Mouse (Mus musculus): ENCODE results near the gene Cpm.
A peak's percentile ranks its signal among the peaks of the same experiment; 100 is the strongest.

Cpm gene

DNA sequence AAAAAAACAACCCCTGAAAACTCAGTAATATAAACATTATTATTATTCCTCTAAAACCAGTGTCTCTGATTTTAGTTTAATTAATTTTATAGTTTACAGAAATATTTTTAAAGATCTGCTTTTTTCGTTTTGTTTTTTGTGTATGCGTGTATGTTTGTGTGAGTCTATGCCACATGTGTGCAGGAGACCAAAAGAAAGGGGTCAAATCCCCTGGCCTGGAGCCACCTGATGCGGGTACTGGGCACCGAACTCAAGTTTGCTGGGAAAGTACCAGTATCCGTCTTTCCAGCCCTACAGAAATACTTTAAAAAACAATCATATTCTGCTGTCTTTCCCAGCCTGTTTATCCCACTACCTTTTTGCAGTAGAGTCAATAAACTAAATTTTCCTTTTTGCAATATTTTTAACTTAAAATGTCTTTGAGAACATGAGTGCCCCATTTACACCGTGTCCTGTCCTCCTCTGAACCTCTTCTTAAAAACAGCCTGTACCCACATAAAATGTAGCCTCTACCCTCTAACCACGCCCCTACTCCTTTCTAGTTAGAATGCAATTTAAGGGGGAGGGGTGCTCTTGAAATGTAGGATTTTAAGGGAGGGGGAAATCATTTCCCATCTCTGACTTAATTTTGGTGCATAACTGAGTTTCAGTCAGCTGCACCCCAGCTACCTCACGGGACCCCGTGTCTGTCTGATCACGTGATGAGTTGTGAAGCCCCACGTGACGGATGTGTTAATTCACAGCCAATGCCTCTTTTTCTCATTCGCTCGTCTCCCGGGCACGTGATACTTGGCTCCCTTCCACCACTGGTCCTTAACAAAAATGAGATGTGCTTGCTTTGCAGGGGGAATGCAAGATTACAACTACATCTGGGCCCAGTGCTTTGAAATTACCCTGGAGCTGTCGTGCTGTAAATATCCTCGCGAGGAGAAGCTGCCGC is 46.1 kb downstream of the Cpm start:
- DNase-seq (ENCODE audit: low read depth, low spot score): peak; percentile 94

DNA sequence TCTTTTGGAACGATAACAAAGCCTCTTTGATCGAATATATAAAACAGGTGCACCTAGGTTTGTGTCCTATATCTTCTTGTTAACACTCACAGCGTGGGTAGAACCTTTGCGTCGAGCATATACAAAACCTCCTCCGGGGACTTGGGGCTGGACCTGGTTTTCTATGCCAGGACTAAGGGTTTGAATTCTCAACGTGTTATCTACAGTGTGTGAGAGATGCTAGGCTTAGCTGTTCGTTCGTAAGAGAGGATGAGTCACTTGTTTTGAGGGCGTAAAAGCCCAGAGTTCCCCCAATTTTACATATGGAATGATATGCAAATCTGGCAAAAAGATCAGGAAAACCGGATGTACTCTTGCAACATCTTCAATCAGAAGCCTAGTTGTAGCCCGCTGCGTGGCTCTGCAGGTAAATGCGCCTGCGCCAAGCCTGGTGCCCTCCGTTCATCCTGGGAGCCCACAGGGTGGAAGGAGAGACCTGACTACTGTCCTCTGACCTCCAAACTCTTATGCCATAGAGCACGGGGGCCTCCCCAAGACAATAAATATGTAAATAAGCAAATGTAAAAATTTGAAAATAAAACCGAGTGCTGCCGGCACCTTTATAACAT is 46.8 kb downstream of the Cpm start:
- peak; percentile 28 for DNase-seq (ENCODE audit: low read depth, low spot score)

DNA sequence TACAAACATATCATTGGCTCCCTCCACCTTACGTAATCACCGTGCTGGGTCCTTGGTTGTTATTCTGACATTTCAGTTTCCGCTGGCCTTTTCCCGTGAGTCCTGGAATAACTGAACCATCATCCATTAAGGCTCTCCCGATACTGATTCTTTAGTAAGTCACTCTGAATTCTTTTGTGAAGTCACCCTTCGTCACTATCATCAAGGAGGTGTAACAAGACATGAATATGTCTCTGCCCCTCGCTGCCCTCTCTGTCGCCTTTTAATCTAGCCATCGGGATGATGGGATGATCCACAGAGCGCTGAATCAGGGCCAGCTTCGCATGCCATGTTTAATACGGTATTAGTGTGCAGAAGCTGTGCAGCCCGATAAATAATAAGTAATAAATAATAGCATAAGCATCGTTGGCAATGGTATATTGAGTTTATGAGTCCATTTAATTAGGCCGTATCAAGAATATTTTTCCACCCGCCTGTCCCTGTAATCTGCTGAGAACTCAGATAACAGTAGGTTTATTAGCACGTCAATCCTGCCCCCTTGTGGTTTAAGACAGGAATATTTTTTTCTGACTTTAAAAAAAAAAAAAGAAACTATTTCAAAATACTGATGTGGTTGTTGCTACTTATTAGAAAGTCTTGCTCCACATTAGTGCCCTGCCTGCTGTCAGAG is 47.5 kb downstream of the Cpm start:
- DNase-seq (ENCODE audit: low read depth, low spot score): peak; percentile 52

DNA sequence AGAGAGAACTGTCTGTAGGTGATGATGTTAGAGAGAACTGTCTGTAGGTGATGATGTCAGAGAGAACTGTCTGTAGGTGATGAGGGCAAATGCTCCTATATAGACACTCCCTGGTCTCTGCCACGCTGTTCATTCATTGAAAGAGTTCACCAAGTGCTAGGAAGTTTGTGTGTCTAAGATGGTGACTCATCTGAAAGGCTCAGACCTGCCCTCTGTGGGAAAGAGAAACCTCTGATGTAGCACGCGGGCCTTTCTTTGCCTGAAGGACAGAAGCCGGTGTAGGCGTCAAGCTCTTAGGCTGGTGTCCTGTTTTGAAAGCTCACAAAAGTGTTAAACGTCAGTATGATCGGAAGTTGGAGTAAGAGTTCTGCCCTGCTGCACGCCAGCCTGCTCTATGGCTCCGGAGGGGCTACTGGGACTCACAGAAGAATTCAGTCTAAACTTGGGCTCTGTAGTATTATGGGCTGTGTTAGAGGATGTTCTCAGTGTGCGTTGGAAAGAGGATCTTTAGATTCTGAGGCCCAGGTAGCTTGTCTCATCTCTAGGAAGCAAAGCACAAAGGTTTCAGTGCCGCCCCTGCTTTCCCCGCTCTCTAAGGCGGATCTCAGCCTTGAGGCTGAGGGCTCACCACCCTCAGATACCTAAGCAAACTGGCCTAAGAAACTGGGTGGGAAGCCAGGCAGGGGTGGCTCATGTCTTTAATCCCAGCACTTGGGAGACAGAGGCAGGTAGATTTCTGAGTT is 48.4 kb downstream of the Cpm start:
- DNase-seq (ENCODE audit: low read depth, low spot score): no peak

DNA sequence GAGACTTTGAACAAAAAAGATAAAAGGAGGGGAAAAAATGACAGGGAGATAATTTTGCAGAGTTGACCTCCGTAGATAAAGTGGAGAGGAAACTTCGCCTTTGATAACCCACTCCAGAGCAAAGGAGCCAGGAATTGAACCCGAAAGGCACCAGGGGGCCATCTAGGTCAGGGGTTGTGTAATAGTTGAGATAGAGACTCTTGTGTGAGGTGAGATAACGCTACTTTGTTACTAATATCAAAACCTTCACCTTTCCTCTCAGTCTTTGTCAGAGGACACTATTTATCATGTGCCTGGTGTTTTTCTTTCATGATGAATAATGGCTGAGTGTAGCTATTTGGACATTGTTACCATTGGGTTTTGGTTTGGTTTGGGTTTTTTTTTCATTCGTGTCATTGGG is 49.1 kb downstream of the Cpm start:
- DNase-seq (ENCODE audit: low read depth, low spot score): no peak

DNA sequence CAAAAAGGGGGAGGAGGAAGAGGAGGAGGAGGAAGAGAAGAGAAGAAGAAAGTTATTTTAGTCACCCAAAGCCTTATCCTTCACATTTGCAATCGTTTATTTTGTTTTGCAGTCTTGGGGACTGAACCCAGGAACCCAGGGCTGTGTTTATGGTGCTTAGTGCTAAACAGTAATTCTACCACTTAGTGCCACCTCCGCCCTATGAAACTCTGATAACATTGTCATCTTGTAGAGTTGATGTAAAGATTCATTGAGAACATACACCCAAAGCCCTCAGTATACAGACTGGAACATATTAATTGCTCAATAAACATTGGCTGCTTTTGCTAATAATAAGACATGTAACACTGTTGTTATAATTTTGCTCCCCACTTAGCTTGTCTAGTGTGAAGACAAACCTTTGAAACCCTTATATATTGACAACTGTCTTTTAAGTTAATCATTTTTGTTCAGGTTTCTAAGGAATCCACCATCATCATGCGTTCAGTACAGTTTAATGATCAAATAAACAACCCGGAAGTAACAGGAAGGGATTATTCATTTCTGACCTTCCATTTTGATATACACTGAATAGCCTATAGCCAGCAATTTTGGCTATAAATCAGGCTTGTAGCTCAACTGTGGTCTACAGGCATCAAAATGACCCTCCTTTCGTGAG is 49.9 kb downstream of the Cpm start:
- DNase-seq (ENCODE audit: low read depth, low spot score): no peak

DNA sequence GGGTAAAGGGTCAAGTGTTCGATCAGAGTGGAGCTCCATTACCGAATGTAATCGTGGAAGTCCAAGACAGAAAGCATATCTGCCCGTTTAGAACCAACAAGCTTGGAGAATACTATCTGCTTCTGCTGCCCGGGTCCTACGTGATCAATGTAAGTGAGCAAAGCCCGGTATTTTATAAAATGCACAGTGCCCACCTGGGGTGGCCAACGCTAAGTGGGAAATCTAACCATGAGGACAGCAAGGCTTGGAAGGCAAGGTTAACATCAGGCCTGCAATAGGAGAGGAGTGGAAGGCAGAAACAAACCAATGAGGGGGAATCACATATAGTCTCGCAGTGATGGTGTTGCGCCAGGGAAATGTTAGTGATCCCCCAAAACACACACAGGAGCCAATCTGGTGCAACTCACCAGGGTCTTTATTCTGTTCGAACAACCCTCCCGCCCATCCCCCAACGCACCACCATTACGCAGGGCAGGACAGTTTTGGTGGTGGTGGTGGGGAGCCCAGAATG is 50.7 kb downstream of the Cpm start:
- no peak for DNase-seq (ENCODE audit: low read depth, low spot score)

DNA sequence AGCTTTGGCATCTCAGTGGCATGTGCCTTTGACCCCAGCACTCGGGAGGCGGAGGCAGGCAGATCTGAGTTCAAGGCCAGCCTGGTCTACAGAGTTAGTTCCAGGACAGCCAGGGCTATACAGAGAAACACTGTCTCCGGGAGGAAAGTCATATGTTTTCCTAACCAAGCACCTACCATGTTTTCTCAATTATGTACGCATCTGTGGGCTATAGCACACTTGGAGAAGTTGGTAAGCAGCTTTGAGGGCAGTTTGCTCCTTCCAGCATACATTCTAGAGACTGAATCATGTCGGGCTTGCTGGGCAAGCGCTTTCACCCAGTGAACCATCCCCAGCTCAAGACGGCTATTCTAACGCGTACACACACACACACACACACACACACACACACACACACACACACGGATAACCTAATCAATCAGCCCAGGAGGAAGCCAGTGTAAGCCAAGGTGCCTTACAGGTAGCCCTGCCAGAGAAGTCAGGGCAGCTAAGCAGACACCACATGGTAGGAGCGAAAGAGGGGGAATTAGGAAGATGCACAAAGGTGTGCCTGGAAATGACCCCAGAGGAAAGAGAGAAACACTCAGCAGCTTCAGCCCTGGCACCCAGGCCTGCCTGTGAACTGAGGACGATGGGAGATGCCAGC is 51.7 kb downstream of the Cpm start:
- DNase-seq (ENCODE audit: low read depth, low spot score): no peak

DNA sequence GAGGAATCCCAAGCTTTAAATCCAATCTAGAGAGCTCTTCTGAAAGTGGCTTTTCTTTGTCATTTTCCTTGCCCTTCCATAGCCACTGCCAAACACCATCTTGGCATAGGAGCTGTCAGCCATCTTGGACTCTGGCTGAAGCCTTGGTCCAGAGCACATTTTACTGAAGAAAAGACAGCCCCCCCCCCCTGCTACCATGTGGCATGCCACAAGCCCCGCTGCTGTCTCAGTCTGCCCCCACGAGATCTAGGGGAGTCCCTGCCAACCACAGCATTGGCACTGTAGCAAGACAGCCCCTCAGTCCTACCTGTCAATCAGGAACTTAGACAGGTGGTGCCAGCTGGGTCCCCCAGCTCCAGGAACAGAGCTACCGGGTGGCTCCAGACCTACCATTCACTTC is 52.2 kb downstream of the Cpm start:
- no peak for DNase-seq (ENCODE audit: low read depth, low spot score)

DNA sequence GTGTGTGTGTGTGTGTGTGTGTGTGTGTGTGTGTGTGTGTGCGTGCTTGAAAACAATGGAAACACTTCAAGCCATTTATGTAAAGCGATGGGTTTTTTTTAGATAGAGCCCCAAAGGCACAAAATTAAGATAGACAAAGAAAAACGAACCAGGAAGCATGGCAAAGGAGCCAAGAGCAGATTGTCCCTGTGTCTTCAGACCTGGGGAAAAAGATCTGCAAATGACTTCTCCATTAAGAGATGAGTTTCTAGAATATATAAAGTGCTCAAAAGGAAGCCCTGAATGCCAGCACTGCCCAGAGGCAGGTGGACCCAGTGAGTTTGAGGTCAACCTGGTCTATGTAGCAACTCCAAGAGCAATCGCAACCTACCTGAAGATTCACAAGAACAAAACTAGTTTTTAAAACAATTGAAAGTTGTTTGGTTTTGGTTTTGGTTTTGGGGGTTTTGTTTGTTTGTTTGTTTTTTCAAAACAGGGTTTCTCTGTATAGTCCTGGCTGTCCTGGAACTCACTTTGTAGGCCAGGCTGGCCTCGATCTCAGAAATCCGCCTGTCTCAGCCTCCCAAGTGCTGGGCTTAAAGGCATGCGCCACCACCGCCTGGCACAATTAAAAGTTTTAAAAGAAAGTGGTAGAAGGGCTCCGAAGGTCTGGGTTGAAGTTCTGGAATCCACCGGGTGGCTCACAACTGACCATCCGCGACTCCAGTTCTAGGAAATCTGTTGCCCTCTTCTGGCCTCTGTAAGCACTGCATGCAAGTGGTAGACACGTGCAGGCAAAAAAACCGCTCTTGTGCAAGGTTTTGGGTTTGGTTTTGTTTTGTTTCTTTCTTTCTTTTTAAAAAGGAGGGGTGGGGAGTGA is 52.9 kb downstream of the Cpm start:
- no peak for DNase-seq (ENCODE audit: low read depth, low spot score)

DNA sequence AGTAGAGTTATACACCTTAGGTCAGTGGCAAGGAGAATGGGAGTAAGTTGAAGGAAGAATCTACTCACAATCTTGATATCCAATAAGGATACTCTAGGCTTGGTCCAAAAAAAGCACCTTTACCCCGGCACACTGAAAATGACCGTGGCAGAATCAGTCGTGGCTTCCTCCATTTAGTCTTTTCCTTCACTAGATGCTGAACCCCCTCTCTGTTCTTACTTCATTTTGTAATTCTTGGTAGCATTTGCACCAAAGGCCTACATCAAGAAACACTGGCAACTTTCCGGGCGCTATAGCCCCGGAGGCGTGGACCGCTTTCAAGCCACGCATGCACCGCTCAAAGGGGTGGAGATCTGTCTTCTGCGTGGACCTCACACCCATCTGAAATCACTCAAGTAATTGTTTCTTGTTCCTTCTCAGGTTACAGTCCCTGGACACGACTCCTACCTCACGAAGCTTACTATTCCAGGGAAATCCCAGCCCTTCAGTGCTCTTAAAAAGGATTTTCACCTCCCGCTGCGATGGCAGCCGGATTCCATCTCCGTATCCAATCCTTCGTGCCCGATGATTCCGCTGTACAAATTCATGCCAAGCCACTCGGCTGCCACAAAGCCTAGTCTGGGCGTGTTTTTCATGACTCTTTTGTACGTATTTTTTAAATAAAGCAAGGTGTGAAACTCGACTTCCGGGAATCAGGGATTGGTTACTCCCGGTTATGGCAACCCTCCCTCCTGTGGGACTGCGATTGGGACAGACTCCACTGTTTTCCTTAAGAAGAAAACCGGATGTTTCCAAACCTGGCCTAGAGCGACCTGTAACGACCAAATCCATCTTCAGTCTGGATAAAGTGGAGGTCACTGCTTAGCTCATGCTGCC is 53.8 kb downstream of the Cpm start:
- no peak for DNase-seq (ENCODE audit: low read depth, low spot score)

DNA sequence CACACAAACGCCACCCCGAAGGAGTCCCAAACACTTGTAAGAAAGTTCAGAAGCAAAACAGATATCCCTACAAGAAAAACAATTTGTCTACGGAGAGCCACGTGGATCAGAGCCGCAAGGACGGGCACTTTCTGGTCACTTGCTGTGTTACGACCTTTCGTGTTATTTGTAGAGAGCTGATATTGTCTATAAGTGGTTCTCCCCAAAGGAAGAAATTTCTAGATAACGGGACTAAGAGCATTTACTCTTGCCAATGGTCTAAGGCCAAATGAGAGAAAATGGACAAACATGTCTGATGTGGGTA is 54.4 kb downstream of the Cpm start:
- DNase-seq (ENCODE audit: low read depth, low spot score): no peak

DNA sequence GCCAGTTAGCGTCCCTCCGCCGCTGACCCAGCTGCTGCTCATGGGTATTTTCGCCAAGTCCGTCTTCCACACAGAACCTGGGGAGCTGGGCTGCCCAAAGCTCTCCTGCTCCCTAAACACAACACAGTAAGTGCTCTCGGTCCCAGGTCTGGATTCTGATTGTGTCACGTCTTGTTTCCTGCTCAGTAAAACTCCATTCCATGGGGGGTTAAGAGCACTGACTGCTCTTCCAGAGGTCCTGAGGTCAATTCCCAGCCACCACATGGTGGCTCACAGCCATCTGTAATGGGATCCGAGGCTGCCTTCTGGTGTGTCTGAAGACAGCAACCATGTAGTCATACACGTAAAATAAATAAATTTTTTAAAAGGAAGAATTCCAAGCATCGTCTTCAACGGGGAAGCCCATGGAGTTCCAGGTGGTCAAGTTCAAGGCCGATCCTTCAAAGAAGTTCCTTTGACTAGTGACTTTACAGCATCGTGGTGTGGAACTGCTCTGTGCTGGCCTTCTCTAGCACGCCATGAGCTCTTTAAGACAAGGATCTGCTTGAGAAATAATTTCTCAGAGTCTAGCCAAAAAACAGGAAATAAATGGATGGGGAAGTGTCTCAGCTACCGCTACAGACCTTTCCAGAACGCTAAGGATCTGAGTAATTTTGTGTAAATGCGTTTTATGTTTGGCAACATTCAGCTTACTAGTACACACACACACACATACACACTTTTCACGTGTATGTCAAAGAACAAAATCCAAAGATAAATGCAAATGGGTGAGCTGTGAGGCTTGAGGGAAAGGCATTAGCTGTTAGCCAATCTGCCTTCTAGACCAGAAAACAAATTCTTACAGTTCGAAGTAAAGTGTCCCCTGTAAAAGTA is 55.2 kb downstream of the Cpm start:
- DNase-seq (ENCODE audit: low read depth, low spot score): no peak

DNA sequence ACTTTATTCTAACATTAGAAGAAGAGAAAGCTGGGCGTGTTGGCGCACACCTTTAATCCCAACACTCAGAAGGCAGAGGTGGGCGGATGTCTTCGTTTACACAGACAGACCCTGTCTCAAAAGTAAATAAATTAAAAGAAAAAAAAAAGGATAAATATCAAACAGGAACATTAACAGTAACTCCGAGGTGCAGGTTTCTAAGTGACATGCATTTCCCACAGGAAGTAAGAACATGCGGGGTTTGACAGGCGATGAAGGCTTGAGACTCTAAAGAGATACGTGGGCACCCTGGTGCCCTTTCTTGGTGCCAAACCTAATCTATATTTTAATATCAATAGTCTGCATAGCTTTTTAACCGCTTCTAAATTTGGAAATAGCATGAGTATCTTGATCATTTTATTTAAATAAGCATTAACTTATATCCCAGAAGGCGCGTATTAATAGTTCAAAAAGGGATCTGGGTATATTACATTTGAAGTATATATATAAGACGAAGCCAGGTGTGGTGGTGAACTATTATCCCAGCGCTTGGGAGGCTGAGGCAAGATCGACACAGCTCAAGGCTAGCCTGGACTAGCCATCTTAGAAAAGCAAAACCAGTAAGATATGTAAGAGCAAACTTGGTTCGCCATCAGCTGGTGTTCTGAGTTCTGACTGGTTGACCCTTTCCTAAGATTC is 56.0 kb downstream of the Cpm start:
- DNase-seq (ENCODE audit: low read depth, low spot score): no peak

DNA sequence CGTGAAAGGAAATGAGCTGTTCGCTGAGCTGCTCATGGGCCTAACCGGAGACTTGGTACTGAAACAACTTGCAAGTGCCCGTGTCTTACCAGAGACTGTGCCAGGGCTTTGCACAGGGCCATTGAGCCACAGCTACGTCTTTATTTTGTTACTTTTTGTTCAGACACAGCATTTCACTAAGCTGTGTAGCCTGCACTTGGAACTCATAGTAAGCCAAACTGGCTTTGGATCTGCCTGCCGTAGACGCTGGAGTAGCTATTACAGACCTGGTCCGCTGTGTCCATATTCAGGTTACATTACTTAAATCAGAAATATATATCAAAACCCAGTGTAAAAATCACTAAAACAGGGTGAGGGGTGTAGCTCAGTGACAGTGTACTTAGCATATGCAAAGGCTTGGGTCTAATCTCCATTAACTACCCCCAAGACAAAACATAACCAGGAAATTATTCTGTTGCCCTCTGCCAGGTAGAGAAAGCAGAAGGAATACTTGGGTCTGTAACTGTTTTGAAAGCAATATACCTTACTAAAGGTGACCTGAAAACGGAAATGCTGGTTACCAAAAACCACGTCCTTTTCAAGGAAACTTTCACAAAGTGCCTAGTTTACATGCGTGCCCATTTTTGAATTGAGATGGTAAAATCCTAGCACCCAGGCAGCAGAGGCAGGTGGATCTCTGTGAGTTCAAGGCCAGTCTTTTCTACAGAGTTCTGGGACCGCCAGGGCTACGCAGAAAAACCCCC is 56.7 kb downstream of the Cpm start:
- DNase-seq (ENCODE audit: low read depth, low spot score): no peak

DNA sequence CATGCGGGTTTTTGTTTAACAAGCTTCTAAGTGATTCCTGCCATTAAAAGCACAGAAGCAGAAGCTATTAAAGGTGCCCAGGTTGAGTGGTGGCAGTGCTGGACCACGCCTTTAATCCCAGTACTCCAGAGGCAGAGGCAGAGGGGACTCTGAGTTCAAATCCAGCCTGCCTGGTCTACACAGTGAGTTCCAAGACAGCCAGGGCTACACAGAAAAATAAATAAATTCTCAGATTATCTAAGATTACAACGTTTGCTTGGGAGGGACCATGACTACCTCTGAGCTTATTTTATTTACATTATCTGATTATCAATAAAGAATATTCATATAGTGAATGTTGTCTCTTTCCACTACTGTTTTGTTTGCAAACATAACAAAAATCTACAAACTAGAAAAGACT is 57.7 kb downstream of the Cpm start:
- no peak for DNase-seq (ENCODE audit: low read depth, low spot score)

DNA sequence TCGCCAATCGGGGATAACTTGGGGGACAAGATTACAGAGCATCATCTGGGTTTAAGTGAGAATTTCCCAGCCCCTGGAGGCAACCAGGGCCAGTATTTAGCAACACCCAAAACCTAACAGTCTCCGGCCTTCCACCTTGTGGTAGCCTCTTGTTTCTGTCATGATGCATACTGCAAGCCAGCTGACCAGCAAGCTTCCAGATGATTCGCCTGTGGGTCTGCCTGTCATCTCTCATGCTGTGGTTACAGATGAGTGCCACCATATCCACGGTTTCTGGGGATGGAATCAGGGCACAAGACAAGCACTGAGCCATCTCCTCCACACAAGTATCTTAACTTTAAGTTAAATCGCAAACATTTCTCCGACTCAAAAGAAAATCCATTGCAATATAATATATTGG is 58.3 kb downstream of the Cpm start:
- DNase-seq (ENCODE audit: low read depth, low spot score): no peak
